Mouse (Mus musculus) heart, postnatal 36 days (tissue): Measurements from ENCODE around the gene Phf1. TPM values are rescaled to one million over a fixed set of nuclear protein-coding genes. Genes with fewer than 3 reads are reported as not detected.
"Not testable (repeated sequence)": the region's sequence is repeated elsewhere in the genome, so short reads cannot be mapped to it uniquely, and the experiment has no call there.

Source experiments
- DNase-seq, 2 experiments: peaks; one replicate each; pipeline ENCODE4 v3.0.0; 2021 to 2022
- intact Hi-C: fragments of 180-260 bp; cut with DNase I; formaldehyde crosslinking; loops from one replicate; pipeline ENCODE4 v1.15.1; 2025
- total RNA-seq, 2 experiments: library from RNA; stranded (reverse); gene quantifications; 2 replicates each; pipeline ENCODE4 v1.2.3; 2021

Gene Phf1
- total RNA-seq, 2 experiments from 2014 or later, result 13.9 to 14.5 TPM

GRCm38 (mm10) chr17:26925414-26925813 is 7.4 kb upstream of the Phf1 start:
- DNase-seq, intact Hi-C loops: not testable (repeated sequence)

DNA sequence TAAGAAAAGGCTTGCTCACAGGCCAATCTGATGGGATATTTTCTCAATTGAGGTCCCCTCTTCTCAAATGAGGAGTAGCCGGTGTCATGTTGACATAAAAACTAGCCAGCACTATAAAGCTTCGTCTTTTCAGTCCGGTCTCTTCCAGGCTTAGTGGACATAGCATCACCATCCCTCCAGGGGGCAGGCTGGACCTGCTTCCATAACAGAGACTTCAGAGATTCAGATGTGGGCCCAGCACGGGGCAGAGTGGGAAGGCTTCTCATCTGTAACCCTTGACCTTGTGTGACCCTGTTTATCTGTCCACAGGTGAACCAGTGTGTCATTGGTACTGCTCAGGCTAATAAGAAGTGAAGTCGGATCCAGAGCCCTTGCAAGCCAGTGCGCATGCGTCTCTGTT is 1.1 kb upstream of the Phf1 start:
- DNase-seq, result peak in 1 of 2 experiments; percentile 54
- intact Hi-C loops, result loop anchor here (5.0 kb wide), 1 partner anchor 96 kb away; the partner anchor contains the start of gene Bak1

DNA sequence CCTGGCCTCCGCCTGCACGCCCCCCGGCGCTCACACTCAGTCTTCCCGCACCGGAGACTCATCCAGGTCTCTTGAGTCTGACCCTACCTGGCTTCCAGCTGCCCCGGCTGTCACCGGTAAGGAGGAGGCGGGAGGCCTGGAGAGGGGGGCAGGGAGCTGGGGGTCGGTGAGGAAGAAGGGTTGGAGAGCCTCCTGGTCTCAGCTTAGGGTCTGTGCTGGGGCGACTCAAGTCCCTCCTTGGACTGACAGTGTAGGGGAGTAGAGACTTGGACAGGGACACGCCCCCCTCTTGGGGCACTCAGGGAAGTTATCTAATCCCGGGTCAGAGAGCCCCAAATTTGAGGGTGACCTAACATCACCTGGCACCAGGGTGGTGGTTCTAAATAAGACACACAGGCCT is 567 bp downstream of the Phf1 start:
- intact Hi-C loops, result loop anchor here (5.0 kb wide), 1 partner anchor 94 kb away; the partner anchor contains the start of gene Bak1

GRCm38 (mm10) chr17:26933885-26934827 is 1.3 kb downstream of the Phf1 start:
- DNase-seq, result no peak
- intact Hi-C loops, result loop anchor here (5.0 kb wide), 1 partner anchor 93 kb away; the partner anchor contains the start of gene Bak1

More for the DNA sequence above, 567 bp downstream of the Phf1 start:
- DNase-seq, result no peak

DNA sequence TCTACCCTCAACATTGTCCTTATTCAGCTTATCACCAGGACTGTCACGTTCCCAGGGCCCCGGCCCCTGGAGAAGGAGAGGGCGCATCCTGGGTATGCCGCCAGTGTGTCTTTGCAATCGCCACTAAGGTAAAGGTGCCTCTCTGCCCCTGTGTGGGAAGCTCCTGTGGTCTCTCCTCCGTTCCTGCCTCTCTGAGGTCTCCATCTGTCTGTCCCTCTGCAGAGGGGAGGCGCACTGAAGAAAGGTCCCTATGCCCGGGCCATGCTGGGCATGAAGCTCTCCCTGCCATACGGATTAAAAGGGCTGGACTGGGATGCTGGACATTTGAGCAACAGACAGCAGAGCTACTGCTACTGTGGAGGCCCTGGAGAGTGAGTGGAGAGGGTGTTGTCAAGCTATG is 2.2 kb downstream of the Phf1 start:
- intact Hi-C loops, result no loop called here
- no peak for DNase-seq

DNA sequence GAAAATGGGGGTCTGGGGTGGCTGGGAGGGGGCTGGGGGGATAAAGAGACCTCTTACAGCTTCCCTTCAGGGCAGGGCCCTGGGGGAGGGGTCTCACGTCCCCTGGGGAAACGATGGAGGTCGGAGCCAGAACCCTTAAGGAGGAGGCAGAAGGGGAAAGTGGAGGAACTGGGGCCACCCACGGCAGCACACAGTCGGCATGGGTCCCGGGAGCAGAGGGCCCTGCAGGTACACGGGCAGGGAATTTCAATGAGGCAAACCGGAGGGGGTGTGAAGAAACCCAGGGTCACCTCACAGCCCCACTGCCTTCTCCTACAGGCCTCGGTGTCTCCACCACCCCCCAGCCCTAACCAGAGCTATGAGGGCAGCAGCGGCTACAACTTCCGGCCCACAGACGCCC is 3.6 kb downstream of the Phf1 start:
- no peak for DNase-seq
- intact Hi-C loops, result no loop called here

GRCm38 (mm10) chr17:26936921-26937695 is 4.3 kb downstream of the Phf1 start:
- intact Hi-C loops, result no loop called here
- no peak for DNase-seq

DNA sequence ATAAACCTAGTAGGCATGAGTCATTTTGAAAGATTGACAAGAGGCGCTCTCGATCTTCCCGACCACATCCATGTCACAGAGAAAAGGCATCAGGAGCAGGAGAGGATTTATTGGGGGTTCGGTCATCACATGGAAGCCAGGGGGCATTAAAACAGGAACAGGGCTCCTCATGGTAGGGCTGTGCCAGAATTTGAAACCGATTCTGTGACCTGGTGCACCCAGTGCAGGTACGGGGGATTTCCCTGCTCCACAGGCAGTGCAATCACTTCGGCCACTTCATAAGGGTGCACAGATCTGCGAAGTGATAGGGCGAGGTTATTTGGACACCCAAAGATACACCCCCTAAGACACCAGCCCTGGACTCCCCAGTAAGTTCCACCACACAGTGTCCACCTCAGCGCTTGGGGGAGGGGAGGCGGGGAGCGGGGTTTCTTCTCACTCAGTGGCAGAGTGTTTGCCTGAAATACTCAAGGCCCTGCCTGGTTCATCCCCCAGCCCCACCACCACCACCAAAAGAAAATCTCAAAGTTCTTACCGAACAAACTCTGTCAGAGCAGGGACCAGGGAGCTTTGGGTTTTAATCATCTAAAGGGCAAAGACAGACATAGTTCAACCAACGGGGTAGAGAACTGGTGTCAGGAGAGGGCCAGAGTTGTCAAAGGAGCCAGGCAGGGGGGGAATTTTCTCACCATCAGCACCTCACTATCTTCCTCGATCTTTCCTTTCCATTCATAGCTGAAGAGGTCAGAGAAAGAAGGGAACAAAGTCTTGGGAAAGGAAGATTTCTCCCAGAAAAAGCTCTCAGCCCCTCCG is 5.2 kb downstream of the Phf1 start:
- intact Hi-C loops, result no loop called here
- DNase-seq, result no peak

DNA sequence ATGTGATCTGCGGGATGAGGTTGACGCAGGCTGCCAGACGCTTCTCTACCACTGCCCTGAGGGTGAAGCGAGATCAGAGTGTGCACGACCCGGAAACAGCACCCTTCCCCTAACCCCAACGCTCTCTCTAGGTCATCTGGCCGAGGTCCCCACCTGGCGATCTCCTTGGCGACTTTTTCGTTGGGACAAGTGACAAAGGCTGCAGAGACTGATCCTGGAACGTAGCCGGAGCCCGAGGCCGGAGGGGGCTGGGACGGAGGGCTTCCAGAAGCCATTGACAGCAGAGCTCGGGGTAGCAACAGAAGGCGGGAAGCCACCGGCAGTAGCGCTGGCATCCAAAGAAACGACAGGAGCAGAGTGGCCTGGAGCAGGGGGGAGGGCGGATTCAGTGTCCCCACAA is 5.9 kb downstream of the Phf1 start:
- intact Hi-C loops, result no loop called here
- no peak for DNase-seq

- intact Hi-C loops, result no loop called here
Measured at GRCm38 (mm10) chr17:26939178-26939972, 6.5 kb downstream of the Phf1 start, which contains the start of gene Cuta. TSS of gene Cuta (minus strand) at chr17:26939569.

DNA sequence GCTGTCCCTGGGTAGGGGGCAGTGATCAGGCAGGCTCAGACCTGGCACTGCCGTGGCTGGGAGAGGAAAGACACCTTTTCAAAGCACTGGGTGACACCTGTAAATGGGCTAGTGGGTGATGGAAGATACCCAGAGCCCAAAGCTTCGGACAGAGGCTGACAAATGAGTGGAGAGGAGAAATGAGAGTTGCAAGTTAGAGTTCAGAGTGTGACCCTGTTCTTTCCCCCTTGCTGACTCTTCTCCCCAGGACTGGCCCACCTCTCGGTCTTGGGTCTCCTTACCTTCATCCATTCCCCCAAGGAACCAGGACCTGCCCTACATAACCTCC is 7.1 kb downstream of the Phf1 start:
- DNase-seq, result no peak
- intact Hi-C loops, result no loop called here

More at GRCm38 (mm10) chr17:26939178-26939972, 6.5 kb downstream of the Phf1 start, which contains the start of gene Cuta:
- DNase-seq, result peak; percentile 99

- intact Hi-C loops, result no loop called here
- no peak for DNase-seq
Measured at GRCm38 (mm10) chr17:26941031-26941789, 8.4 kb downstream of the Phf1 start, which contains the start of gene Syngap1. TSS of gene Syngap1 (plus strand) at chr17:26941253.

DNA sequence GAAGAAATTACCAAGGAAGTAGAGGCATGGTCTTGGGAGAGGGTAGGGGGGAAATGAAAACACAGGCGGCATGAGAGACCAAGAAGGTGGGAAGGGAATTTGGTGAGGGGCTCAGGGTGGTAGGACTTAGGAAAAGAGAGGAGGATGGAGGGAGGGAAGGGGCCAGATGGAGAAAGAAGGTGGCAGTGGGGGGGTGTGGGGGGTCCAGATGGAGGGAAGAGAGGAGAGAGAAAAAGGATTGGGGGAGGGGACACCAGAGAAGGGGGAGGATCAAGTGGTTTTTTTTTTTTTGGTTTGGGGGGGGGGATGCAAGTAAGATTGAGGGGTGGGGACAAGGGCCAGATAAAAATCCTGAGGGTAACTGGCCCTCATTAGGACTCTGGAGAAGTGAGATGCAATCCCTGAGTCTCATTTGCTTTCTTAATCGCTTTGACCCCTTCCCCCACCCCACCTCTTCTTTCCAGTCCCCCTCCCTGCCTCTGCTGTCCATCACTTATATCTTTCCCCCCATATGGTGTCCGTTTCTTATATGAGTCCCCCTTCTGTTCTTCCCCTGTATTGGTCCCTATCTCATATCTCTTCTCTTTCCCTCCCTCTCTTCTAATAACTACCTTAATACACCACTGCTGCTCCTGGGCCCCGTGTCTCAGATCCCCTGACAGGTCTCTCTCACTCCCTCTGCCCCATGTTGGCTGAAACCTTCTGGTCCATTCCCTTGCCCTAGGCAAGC is 9.2 kb downstream of the Phf1 start:
- intact Hi-C loops, result no loop called here
- no peak for DNase-seq

GRCm38 (mm10) chr17:26945824-26946495 is 13.1 kb downstream of the Phf1 start:
- intact Hi-C loops, result loop anchor here (2.0 kb wide), 1 partner anchor 29 kb away; the partner anchor contains the start of gene Kifc5b

DNA sequence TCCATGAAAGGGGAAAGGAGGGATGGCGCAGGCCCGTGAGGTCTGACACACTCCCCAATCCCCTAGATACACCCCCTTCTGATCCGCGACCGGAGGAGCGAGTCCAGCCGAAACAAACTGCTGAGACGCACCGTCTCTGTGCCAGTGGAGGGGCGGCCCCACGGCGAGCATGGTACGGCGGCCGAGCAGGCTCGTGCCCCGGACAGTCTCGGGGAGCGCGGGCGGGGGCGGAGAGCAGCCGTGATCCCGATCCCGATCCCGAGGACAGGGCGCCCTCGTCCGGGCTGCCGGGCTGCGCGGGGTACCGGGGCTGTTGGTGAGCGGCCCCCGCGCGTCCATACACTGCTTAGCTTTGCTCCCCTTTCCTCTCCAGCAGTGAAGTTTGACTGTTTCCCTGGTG is 13.7 kb downstream of the Phf1 start:
- intact Hi-C loops, result loop anchor here (2.0 kb wide), 1 partner anchor 30 kb away; the partner anchor contains the start of gene Kifc5b
- DNase-seq, result peak; percentile 76 to 80

More at GRCm38 (mm10) chr17:26945824-26946495, 13.1 kb downstream of the Phf1 start:
- no peak for DNase-seq

GRCm38 (mm10) chr17:26947231-26948100 is 14.6 kb downstream of the Phf1 start:
- DNase-seq, result no peak
- intact Hi-C loops, result loop anchor here (2.0 kb wide), 1 partner anchor 31 kb away; the partner anchor contains the start of gene Kifc5b
